Mouse (Mus musculus) neural tube, embryonic 11.5 days (tissue): ENCODE data around the gene Disp1. TPM values are rescaled to one million over a fixed set of nuclear protein-coding genes. Genes with fewer than 3 reads are reported as not detected.

Experiments used
- ATAC-seq: fragments of 200-750 bp; cut with Nextera tagmentation; 2 replicates; pipeline ENCODE4 v1.8.0; 2017; ENCODE audit warnings: moderate number of reproducible peaks, mild to moderate bottlenecking, moderate TSS enrichment, moderate library complexity; ENCODE audit not compliant: insufficient read depth, low FRiP score, low TSS enrichment
- DNase-seq: peaks from one replicate; pipeline ENCODE4 v3.0.0-alpha.2; 2015; ENCODE audit warnings: low spot score
- H3K27ac ChIP-seq: fragments of 300-500 bp; sonication (generic); 2 replicates; pipeline ENCODE4 v1.5.1; 2014; ENCODE audit warnings: low read depth, mild to moderate bottlenecking, low read length
- H3K27me3 ChIP-seq: fragments of 300-500 bp; sonication (generic); 2 replicates; pipeline ENCODE4 v1.6.1; 2014; ENCODE audit warnings: mild to moderate bottlenecking, low read length, mixed read lengths; ENCODE audit not compliant: control insufficient read depth, insufficient read depth
- H3K36me3 ChIP-seq: fragments of 300-500 bp; sonication (generic); 2 replicates; pipeline ENCODE4 v1.6.1; 2014; ENCODE audit warnings: mild to moderate bottlenecking, low read length, moderate library complexity, mixed read lengths; ENCODE audit not compliant: control insufficient read depth, insufficient read depth
- H3K4me1 ChIP-seq: fragments of 300-500 bp; sonication (generic); 2 replicates; pipeline ENCODE4 v1.6.1; 2014; ENCODE audit warnings: low read length, mixed read lengths; ENCODE audit not compliant: control insufficient read depth, insufficient read depth
- H3K4me2 ChIP-seq: fragments of 300-500 bp; sonication (generic); 2 replicates; pipeline ENCODE4 v1.6.1; 2014; ENCODE audit warnings: low read depth, mild to moderate bottlenecking, moderate library complexity
- H3K4me3 ChIP-seq: fragments of 300-500 bp; sonication (generic); 2 replicates; pipeline ENCODE4 v1.5.1; 2014; ENCODE audit warnings: low read depth, low read length
- H3K9ac ChIP-seq: fragments of 300-500 bp; sonication (generic); 2 replicates; pipeline ENCODE4 v1.6.1; 2014; ENCODE audit warnings: mild to moderate bottlenecking, low read length
- H3K9me3 ChIP-seq: fragments of 300-500 bp; sonication (generic); 2 replicates; pipeline ENCODE4 v1.6.1; 2016; ENCODE audit warnings: low read length; ENCODE audit not compliant: control insufficient read depth
- WGBS: fragments of 180-500 bp; shearing (Covaris S2); extraction: QIAGEN DNeasy Blood & Tissue Kit; methylation state at CpG from one replicate; pipeline ENCODE4 v1.1.7; 2014; 5-methylcytosine and 5-hydroxymethylcytosine counted together
- polyA plus RNA-seq: library from polyadenylated mRNA; unstranded; fragments of >200 nt; fragmentation: Nextera tagmentation; extraction: Ambion mirVana; gene quantifications from 2 replicates; pipeline ENCODE4 v1.2.1, GENCODE M21; 2014

Gene Disp1
- polyA plus RNA-seq, 1 experiment from 2014 or later: 11.7 TPM

DNA sequence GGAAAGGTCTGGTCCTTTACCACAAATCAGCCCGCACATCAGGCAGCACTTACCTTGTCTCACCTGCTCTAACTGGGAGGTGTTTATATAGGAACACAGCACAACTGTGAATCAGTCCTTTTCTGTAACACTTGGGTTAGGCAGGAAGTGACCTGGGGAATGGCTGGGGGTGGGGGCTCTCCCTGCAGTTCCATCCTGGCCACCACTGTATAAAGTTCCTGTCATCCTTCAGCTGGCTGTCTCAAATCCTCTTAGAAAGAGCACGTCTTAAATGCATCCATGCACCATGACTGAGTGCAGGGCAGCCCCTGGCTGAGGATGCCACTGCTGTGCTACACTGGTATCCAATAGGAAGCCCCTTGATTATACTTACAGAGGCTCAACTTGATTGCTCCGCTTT is 118.5 kb downstream of the Disp1 start:
- DNase-seq (no peak), ATAC-seq (no peak)
- no peak overlapping the region for H3K27ac ChIP-seq
- H3K36me3 ChIP-seq: no peaks in the 10 kb centered on the region
- no peak overlapping the region for H3K9ac ChIP-seq
- H3K4me1 ChIP-seq: no peaks in the 10 kb centered on the region
- H3K27me3 ChIP-seq: no peaks in the 10 kb centered on the region
- no peak overlapping the region for H3K4me2 ChIP-seq
- no peak overlapping the region for H3K4me3 ChIP-seq
- 74% methylated on average over 3 of the region's 3 CpGs for WGBS
- no peaks in the 10 kb centered on the region for H3K9me3 ChIP-seq

DNA sequence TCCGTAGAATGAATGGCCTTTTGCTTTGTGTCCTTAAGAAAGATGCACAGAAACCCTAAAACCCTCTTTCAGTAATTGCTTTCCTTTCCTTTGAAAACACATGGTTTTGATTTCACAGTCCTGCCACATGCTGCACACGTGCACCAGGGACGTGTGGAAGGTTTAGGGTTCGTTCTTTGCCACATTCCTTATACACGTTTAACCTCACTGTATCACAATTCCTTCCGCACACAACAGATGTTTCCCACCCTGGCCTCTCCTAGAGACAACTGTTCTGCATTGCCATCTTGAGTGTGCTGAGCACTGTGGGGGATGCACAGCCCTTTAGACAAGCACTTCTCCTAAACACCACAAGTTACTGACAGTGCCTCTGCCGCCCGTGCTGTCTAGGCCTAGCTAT is 119.2 kb downstream of the Disp1 start:
- Histone ChIP-seq H3K4me3 (no peak overlapping the region), H3K27me3 (no peaks in the 10 kb centered on the region), H3K4me1 (no peaks in the 10 kb centered on the region), H3K36me3 (no peaks in the 10 kb centered on the region), H3K9me3 (no peaks in the 10 kb centered on the region), H3K4me2 (no peak overlapping the region), H3K27ac (no peak overlapping the region), H3K9ac (no peak overlapping the region)
- ATAC-seq: no peak
- WGBS: 58% methylated on average over 8 of the region's 8 CpGs
- peak; percentile 32 for DNase-seq

DNA sequence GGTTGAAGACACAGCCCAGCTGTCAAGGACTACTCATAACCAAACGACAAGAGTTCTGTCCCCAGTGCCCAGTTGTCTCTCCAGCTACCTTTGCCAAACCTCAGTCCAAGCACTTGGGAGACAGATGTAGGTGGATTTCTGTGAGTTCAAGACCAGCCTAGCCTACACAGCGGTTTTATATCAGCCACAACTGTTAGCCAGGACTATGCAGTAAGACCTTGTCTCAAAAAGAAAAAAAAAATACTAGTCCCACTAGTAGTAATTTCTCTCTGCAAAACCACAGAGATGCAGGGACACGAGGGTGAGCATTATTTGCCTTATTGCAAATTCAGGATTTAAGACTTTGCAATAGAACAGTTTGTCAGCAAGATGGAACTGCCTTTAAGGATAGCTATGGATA is 120.0 kb downstream of the Disp1 start:
- 90% methylated on average over 3 of the region's 3 CpGs for WGBS
- Histone ChIP-seq H3K4me3 (no peak overlapping the region), H3K4me2 (no peak overlapping the region), H3K4me1 (no peaks in the 10 kb centered on the region), H3K9ac (no peak overlapping the region), H3K27ac (no peak overlapping the region), H3K36me3 (no peaks in the 10 kb centered on the region), H3K9me3 (no peaks in the 10 kb centered on the region), H3K27me3 (no peaks in the 10 kb centered on the region)
- ATAC-seq (no peak), DNase-seq (no peak)

DNA sequence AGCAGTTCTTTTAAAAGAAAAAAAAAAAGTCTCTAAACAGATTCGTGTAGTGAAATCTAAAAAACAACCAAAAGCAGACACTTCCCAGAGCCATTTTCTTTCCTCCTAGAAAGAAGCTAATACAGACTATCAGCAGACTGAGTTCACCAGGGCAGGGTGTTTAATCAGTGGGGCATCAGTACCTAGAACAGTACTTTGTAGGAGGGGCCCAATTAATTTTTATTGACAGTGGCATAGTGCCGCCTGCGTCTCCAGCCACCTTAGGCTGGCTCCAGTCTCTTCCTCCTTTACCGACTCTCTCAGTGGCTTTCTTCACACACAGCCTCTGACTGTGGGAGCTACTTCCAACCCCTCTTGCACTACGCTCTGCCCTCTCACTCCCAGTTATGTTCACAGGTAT is 121.1 kb downstream of the Disp1 start:
- no peaks in the 10 kb centered on the region for H3K9me3 ChIP-seq
- no peaks in the 10 kb centered on the region for H3K36me3 ChIP-seq
- H3K27ac ChIP-seq: no peak overlapping the region
- H3K9ac ChIP-seq: no peak overlapping the region
- no peak for DNase-seq
- ATAC-seq: no peak
- no peaks in the 10 kb centered on the region for H3K27me3 ChIP-seq
- H3K4me3 ChIP-seq: no peak overlapping the region
- no peak overlapping the region for H3K4me2 ChIP-seq
- peaks cover 4% of the 10 kb centered on the region; the same call in 1 of the 2 replicates for H3K4me1 ChIP-seq
- WGBS: 80% methylated on average over 5 of the region's 5 CpGs

DNA sequence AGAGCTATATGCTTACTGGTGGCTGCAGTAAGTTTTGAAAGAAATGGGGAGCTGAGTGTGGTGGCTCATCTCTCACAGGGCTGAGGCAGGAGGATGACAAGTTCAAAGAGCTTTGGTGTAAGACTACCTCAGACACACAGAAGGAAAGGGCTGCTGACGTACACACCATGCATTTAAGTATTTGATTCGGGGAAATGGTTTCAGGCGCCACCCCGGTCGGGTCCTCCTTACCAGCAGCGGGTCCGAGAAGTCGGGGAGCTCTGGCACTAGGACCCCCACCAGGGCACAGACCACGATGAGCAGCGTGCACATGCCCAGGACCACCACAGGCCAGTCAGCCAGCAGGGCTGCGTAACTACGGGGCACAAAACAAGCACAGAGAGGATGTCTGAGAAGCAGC is 121.6 kb downstream of the Disp1 start:
- H3K4me2 ChIP-seq: no peak overlapping the region
- no peaks in the 10 kb centered on the region for H3K36me3 ChIP-seq
- peaks cover 4% of the 10 kb centered on the region; the same call in 1 of the 2 replicates for H3K4me1 ChIP-seq
- H3K4me3 ChIP-seq: no peak overlapping the region
- DNase-seq: no peak
- no peak for ATAC-seq
- H3K9ac ChIP-seq: no peak overlapping the region
- H3K27me3 ChIP-seq: no peaks in the 10 kb centered on the region
- no peak overlapping the region for H3K27ac ChIP-seq
- no peaks in the 10 kb centered on the region for H3K9me3 ChIP-seq
- 93% methylated on average over 12 of the region's 12 CpGs for WGBS

DNA sequence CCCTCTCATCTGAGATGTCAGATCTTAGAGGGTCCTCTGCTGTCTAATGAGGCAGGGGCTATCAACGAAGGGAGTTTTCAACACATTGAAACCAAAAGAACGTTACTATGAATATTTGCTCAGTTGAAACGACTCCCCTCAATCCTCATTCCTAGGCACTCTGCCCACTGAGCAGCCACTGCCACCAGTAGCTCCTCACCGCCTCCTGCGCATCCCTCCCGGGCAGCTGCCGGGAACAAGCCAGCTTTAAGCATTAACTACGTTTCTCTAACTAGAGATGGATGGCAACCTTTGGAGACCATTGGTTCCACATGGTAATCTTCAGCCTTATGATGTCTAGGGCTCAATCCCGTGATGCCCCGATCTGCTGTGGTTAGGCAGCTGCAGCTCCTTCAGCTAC is 123.7 kb downstream of the Disp1 start:
- DNase-seq: no peak

DNA sequence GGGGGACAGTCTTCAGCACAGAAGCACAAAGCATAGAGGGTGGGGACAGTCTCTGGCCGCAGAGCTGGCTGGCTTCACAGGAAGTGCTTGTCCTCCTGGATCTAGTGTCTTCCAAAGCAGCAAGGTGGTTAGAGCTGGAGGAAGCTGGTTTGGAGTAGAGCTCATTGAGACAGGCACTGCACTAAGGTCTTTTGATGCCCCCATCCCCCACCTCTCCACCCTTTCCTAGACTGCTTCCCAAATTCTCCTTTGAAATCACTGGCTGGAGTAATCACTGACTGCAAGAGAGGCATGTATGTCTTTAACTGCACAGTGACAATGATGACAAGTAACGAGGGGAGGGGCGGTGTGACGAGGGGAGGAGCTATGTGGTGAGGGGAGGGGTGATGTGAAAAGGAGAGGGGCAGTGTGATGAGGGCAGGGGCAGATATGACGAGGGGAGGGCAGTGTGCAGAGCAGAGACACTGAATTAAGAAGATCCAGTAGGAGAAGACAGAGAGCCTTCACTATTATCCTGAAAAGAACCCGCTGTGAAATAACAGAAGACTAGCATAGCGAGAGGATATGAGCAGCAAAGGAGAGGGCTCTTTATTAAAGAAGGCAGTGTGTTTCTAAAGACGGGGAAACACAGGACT is 125.8 kb downstream of the Disp1 start:
- H3K4me3 ChIP-seq: no peak overlapping the region
- H3K9ac ChIP-seq: no peak overlapping the region; the same call in 1 of the 2 replicates
- H3K36me3 ChIP-seq: no peaks in the 10 kb centered on the region
- no peak overlapping the region for H3K4me2 ChIP-seq
- no peak for DNase-seq
- 69% methylated on average over 8 of the region's 8 CpGs for WGBS
- no peak for ATAC-seq
- no peaks in the 10 kb centered on the region for H3K9me3 ChIP-seq
- H3K27ac ChIP-seq: no peak overlapping the region
- H3K27me3 ChIP-seq: no peaks in the 10 kb centered on the region
- peaks cover 4% of the 10 kb centered on the region; the same call in 1 of the 2 replicates for H3K4me1 ChIP-seq

More for the DNA sequence above, 123.7 kb downstream of the Disp1 start:
- Histone ChIP-seq H3K36me3 (no peaks in the 10 kb centered on the region), H3K27me3 (no peaks in the 10 kb centered on the region), H3K4me1 (peaks cover 4% of the 10 kb centered on the region; the same call in 1 of the 2 replicates), H3K27ac (no peak overlapping the region), H3K4me2 (no peak overlapping the region), H3K9me3 (no peaks in the 10 kb centered on the region), H3K9ac (no peak overlapping the region), H3K4me3 (no peak overlapping the region)
- ATAC-seq: no peak
- WGBS: 91% methylated on average over 10 of the region's 10 CpGs

DNA sequence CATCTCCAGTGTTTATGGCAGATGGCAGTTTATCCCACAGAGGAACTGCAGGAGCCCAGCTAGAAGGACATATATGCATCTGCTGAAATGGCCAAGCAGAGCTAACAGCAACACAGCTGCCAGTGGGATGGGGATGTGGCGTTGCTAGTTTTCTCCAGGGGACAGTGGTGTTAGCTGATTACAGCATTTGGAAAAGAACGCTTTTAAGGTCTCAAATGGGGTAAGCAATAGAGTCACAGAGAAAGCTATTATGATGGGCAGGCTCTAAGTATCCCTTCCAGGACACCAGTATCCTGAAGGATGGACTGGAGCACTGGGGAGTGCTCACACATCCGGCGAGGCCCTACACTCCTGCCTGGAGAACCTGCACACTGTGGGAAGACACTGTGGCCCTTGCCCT is 129.0 kb downstream of the Disp1 start:
- ATAC-seq (no peak), DNase-seq (no peak)
- Histone ChIP-seq H3K36me3 (peaks cover 16% of the 10 kb centered on the region), H3K4me3 (no peak overlapping the region), H3K4me2 (no peak overlapping the region), H3K4me1 (peaks cover 4% of the 10 kb centered on the region; the same call in 1 of the 2 replicates), H3K9ac (no peak overlapping the region), H3K27ac (no peak overlapping the region), H3K9me3 (no peaks in the 10 kb centered on the region), H3K27me3 (no peaks in the 10 kb centered on the region)
- 84% methylated on average over 4 of the region's 4 CpGs for WGBS

DNA sequence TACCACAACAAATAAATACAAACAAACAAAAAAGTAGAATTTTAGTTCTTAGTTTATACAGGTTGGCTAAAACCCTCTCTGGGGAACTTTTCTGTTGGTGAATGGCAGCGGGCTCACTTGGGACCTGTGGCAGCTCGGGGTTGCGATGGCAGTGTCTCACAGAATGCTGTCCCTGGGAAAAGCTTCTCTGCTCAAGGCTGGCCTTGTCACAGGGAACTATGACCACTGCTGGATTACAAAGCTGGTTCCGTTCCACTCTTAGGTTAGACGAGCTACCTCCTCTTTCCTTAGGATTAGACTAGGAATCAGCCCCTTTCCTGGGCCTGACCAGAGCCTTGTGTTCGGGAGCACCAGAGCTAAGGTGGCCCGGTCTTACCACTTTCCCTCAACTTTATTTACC is 130.1 kb downstream of the Disp1 start:
- H3K4me1 ChIP-seq: peaks cover 4% of the 10 kb centered on the region; the same call in 1 of the 2 replicates
- H3K4me2 ChIP-seq: no peak overlapping the region
- H3K36me3 ChIP-seq: peaks cover 19% of the 10 kb centered on the region
- 92% methylated on average over 7 of the region's 7 CpGs for WGBS
- no peak overlapping the region for H3K9ac ChIP-seq
- H3K27ac ChIP-seq: no peak overlapping the region
- ATAC-seq (no peak), DNase-seq (no peak)
- no peak overlapping the region for H3K4me3 ChIP-seq
- no peaks in the 10 kb centered on the region for H3K9me3 ChIP-seq
- H3K27me3 ChIP-seq: no peaks in the 10 kb centered on the region
